Mouse (Mus musculus) E14TG2a.4 (cell line): ENCODE data around the gene Ralgps1.

Experiments used
- CTCF ChIP-seq: conservative IDR thresholded peaks from 2 replicates; pipeline ENCODE4 v1.5.1; 2014; ENCODE audit warnings: low read length
- NANOG ChIP-seq: IDR thresholded peaks from 2 replicates; pipeline ENCODE4 v1.6.1; 2014; ENCODE audit warnings: borderline replicate concordance, low read length, mixed read lengths

- TF ChIP-seq CTCF (no peak), NANOG (no peak)
These were observed 100.7 kb downstream of the Ralgps1 start for GRCm38 (mm10) chr2:33270569-33270968.
